In the genomic region with DNA sequence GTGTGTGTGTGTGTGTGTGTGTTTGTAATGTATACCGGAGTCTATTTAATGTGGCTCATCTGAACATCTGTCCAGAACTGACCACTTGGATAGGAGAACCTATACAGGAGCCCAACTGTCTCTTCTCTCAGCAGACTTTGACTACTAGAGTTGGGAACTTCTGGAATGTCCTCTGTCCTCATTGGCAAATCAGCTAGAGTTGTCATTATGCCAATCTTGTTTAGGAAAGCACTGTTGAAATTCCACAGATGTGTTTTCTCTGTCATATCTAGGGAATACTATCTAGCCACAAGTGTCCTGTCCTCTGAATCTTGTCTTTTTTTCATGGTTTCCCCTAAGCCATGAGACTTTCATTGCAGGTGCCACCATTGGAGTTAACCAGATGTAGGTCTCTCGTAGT, we compare ENCODE assay signal across 31 mouse cellular contexts.
"Had no signal": no experiment of that assay in that cellular context is flagged by ENCODE, and none has a peak within 500 bp of the region (broad histone marks: within the 10 kb centered on the region; RNA-seq: fewer than 3 reads in every experiment).

No protein-coding gene starts in this region.

- H3K4me2 ChIP-seq: limb, embryonic 12.5 days; limb, embryonic 13.5 days; limb, embryonic 15.5 days; liver, embryonic 11.5 days; liver, embryonic 13.5 days; liver, embryonic 15.5 days; lung, embryonic 14.5 days; lung, embryonic 15.5 days; midbrain, embryonic 11.5 days; midbrain, embryonic 12.5 days; midbrain, embryonic 13.5 days; midbrain, embryonic 15.5 days; neural tube, embryonic 12.5 days; neural tube, embryonic 13.5 days had no signal

- H3K9ac ChIP-seq: limb, embryonic 12.5 days; limb, embryonic 13.5 days; limb, embryonic 15.5 days; liver, embryonic 13.5 days; liver, embryonic 14.5 days; liver, embryonic 15.5 days; liver, postnatal 0 days; lung, embryonic 14.5 days; lung, embryonic 15.5 days; midbrain, embryonic 12.5 days; midbrain, embryonic 13.5 days; midbrain, embryonic 15.5 days; neural tube, embryonic 12.5 days; neural tube, embryonic 13.5 days had no signal

- H3K27me3 ChIP-seq: limb, embryonic 12.5 days; limb, embryonic 13.5 days; limb, embryonic 15.5 days; liver, embryonic 13.5 days; liver, embryonic 15.5 days; lung, embryonic 15.5 days; megakaryocyte, embryonic 14.5 days; midbrain, embryonic 12.5 days; midbrain, embryonic 13.5 days; midbrain, embryonic 15.5 days; neural tube, embryonic 12.5 days; neural tube, embryonic 13.5 days had no signal

- H3K4me3 ChIP-seq: limb, embryonic 10.5 days; limb, embryonic 12.5 days; limb, embryonic 13.5 days; limb, embryonic 15.5 days; liver, embryonic 13.5 days; liver, embryonic 15.5 days; lung, embryonic 15.5 days; megakaryocyte, embryonic 14.5 days; midbrain, embryonic 10.5 days; midbrain, embryonic 12.5 days; midbrain, embryonic 13.5 days; midbrain, embryonic 15.5 days; myocyte; neural tube, embryonic 12.5 days; neural tube, embryonic 13.5 days had no signal

- H3K9me3 ChIP-seq: limb, embryonic 10.5 days; limb, embryonic 12.5 days; limb, embryonic 13.5 days; limb, embryonic 15.5 days; liver, embryonic 13.5 days; liver, embryonic 15.5 days; lung, embryonic 15.5 days; megakaryocyte, embryonic 14.5 days; midbrain, embryonic 10.5 days; midbrain, embryonic 12.5 days; midbrain, embryonic 13.5 days; midbrain, embryonic 15.5 days; neural tube, embryonic 12.5 days; neural tube, embryonic 13.5 days had no signal

- H3K4me1 ChIP-seq: limb, embryonic 10.5 days; limb, embryonic 12.5 days; limb, embryonic 13.5 days; limb, embryonic 15.5 days; liver, embryonic 13.5 days; liver, embryonic 15.5 days; lung, embryonic 15.5 days; megakaryocyte, embryonic 14.5 days; midbrain, embryonic 10.5 days; midbrain, embryonic 12.5 days; midbrain, embryonic 13.5 days; midbrain, embryonic 15.5 days; neural tube, embryonic 12.5 days; neural tube, embryonic 13.5 days had no signal

- DNase-seq: liver; liver, embryonic 13.5 days; liver, postnatal 0 days; lung, adult 18-20 months; lung, adult 2 months; lung, embryonic 14.5 days; lung, postnatal 10 days; lung, postnatal 14 days; lung, postnatal 36 days; lung, postnatal 4 days; midbrain, embryonic 14.5 days had no signal

- H3K27ac ChIP-seq: limb, embryonic 10.5 days; limb, embryonic 12.5 days; limb, embryonic 13.5 days; limb, embryonic 15.5 days; liver, embryonic 13.5 days; liver, embryonic 14.5 days; liver, embryonic 15.5 days; lung, embryonic 15.5 days; macrophage; midbrain, embryonic 10.5 days; midbrain, embryonic 12.5 days; midbrain, embryonic 13.5 days; midbrain, embryonic 15.5 days; neural tube, embryonic 12.5 days; neural tube, embryonic 13.5 days had no signal

- ATAC-seq: liver, postnatal 0 days; lung, postnatal 0 days; midbrain, embryonic 13.5 days; midbrain, embryonic 15.5 days; midbrain, embryonic 16.5 days had no signal

- H3K36me3 ChIP-seq: limb, embryonic 10.5 days; limb, embryonic 12.5 days; limb, embryonic 13.5 days; limb, embryonic 15.5 days; liver, embryonic 13.5 days; liver, embryonic 15.5 days; lung, embryonic 15.5 days; midbrain, embryonic 10.5 days; midbrain, embryonic 12.5 days; midbrain, embryonic 13.5 days; midbrain, embryonic 15.5 days; neural tube, embryonic 12.5 days; neural tube, embryonic 13.5 days had no signal
